Mouse (Mus musculus) stomach, postnatal 0 days (tissue): ENCODE measurements at regions not wholly inside any gene's neighbourhood (a gene's known extent, or its start where the extent isn't known, plus 50 kb on each side); places are given as distances from the start of the nearest gene placed in this dataset.

ENCODE experiments used
- CTCF ChIP-seq: IDR thresholded peaks from 2 replicates; pipeline ENCODE4 v1.5.1; 2016; ENCODE audit warnings: antibody characterized with exemption, low read depth, mild to moderate bottlenecking, moderate library complexity
- EP300 ChIP-seq: optimal IDR thresholded peaks from 2 replicates; pipeline ENCODE3; 2016; ENCODE audit warnings: antibody characterized with exemption

DNA sequence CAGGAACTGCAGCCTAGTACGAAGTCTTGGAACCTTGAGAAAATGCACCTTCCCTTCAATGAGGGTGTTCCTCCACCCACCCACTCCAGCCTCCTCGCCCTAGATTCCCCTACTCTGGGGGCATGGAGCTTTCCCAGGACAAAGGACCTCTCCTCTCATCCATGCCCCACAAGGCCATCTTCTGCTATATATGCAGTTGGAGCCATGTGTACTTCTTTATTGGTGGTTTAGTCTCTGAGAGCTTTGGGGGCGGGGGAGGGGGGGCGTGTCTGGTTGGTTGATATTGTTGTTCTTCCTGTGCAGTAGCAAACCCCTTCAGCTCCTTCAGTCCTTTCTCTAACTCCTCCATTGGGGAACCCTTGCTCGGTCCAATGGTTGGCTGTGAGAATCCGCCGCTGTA is 130.2 kb downstream of the Atxn7l3b start:
- TF ChIP-seq EP300 (no peak), CTCF (no peak)
